Mouse (Mus musculus) cortical plate, adult 2 months (tissue): Measurements from ENCODE around the gene Dync1i1.

ENCODE experiments used
- CTCF ChIP-seq: fragments of 200-500 bp; IDR thresholded peaks from 2 replicates; pipeline ENCODE4 v1.5.1; 2011; ENCODE audit warnings: mild to moderate bottlenecking, control low read depth, low read length; ENCODE audit not compliant: insufficient read depth; ENCODE audit errors: extremely low read depth
- POLR2A ChIP-seq: fragments of 200-500 bp; IDR thresholded peaks from 2 replicates; pipeline ENCODE4 v1.6.1; 2011; ENCODE audit warnings: mild to moderate bottlenecking, low read length, control low read depth; ENCODE audit not compliant: insufficient read depth; ENCODE audit errors: extremely low read depth

GRCm38 (mm10) chr6:6077234-6077633, 351.8 kb downstream of the Dync1i1 start:
- TF ChIP-seq POLR2A (no peak), CTCF (no peak)
